Mouse (Mus musculus) embryonic facial prominence, embryonic 14.5 days (tissue): ENCODE measurements at regions not wholly inside any gene's neighbourhood (a gene's known extent, or its start where the extent isn't known, plus 50 kb on each side); places are given as distances from the start of the nearest gene placed in this dataset.

ENCODE experiments used
- ATAC-seq: fragments of 200-750 bp; cut with Nextera tagmentation; 2 replicates; pipeline ENCODE4 v1.8.0; 2017; ENCODE audit warnings: low read depth, moderate number of reproducible peaks, moderate TSS enrichment
- DNase-seq: peaks from one replicate; pipeline ENCODE4 v3.0.0-alpha.2; 2015; ENCODE audit warnings: low spot score
- H3K27ac ChIP-seq: fragments of 300-500 bp; sonication (generic); replicated peaks from 2 replicates; pipeline ENCODE4 v1.5.1; 2014; ENCODE audit warnings: low read depth, mild to moderate bottlenecking, low read length, moderate library complexity
- H3K27me3 ChIP-seq: fragments of 300-500 bp; sonication (generic); replicated peaks from 2 replicates; pipeline ENCODE4 v1.6.1; 2014; ENCODE audit warnings: low read length; ENCODE audit not compliant: control insufficient read depth, insufficient read depth
- H3K36me3 ChIP-seq: fragments of 300-500 bp; sonication (generic); 2 replicates; pipeline ENCODE4 v1.6.1; 2014; ENCODE audit warnings: low read length, mixed read lengths; ENCODE audit not compliant: control insufficient read depth, insufficient read depth
- H3K4me1 ChIP-seq: fragments of 300-500 bp; sonication (generic); 2 replicates; pipeline ENCODE4 v1.6.1; 2014; ENCODE audit warnings: antibody characterized with exemption, low read length; ENCODE audit not compliant: control insufficient read depth, insufficient read depth
- H3K4me2 ChIP-seq: fragments of 300-500 bp; sonication (generic); 2 replicates; pipeline ENCODE4 v1.6.1; 2014; ENCODE audit warnings: low read depth, mild to moderate bottlenecking, low read length, moderate library complexity, mixed read lengths
- H3K4me3 ChIP-seq: fragments of 300-500 bp; sonication (generic); 2 replicates; pipeline ENCODE4 v1.5.1; 2014; ENCODE audit warnings: low read depth, mild to moderate bottlenecking, low read length
- H3K9ac ChIP-seq: fragments of 300-500 bp; sonication (generic); 2 replicates; pipeline ENCODE4 v1.6.1; 2014; ENCODE audit warnings: low read depth, mild to moderate bottlenecking, low read length, moderate library complexity, mixed read lengths
- H3K9me3 ChIP-seq: fragments of 300-500 bp; sonication (generic); 2 replicates; pipeline ENCODE4 v1.6.1; 2016; ENCODE audit warnings: low read length; ENCODE audit not compliant: control insufficient read depth
- WGBS: fragments of 180-500 bp; shearing (Covaris S2); extraction: QIAGEN DNeasy Blood & Tissue Kit; methylation state at CpG from one replicate; pipeline ENCODE4 v1.1.7; 2014; 5-methylcytosine and 5-hydroxymethylcytosine counted together

GRCm38 (mm10) chr6:107755158-107755557 lies 225.6 kb downstream of the Lrrn1 start:
- Histone ChIP-seq H3K27me3 (no peaks in the 10 kb centered on the region), H3K9ac (no peak overlapping the region), H3K4me2 (no peak overlapping the region), H3K4me3 (no peak overlapping the region), H3K9me3 (no peaks in the 10 kb centered on the region), H3K27ac (no peak overlapping the region), H3K4me1 (no peaks in the 10 kb centered on the region), H3K36me3 (no peaks in the 10 kb centered on the region)
- WGBS, result 62% methylated on average over 2 of the region's 2 CpGs
- ATAC-seq (no peak), DNase-seq (no peak)

GRCm38 (mm10) chr6:107770834-107771470 lies 241.4 kb downstream of the Lrrn1 start:
- Histone ChIP-seq H3K36me3 (no peaks in the 10 kb centered on the region), H3K4me1 (no peaks in the 10 kb centered on the region), H3K27me3 (no peaks in the 10 kb centered on the region), H3K9me3 (no peaks in the 10 kb centered on the region), H3K4me3 (no peak overlapping the region), H3K4me2 (no peak overlapping the region), H3K9ac (no peak overlapping the region), H3K27ac (no peak overlapping the region)
- ATAC-seq (no peak), DNase-seq (no peak)
- WGBS, result 77% methylated on average over 11 of the region's 11 CpGs

GRCm38 (mm10) chr6:107784998-107785397 lies 255.4 kb downstream of the Lrrn1 start:
- H3K4me2 ChIP-seq, result no peak overlapping the region
- no peak overlapping the region for H3K9ac ChIP-seq
- no peak overlapping the region for H3K27ac ChIP-seq
- no peaks in the 10 kb centered on the region for H3K4me1 ChIP-seq
- 81% methylated on average over 2 of the region's 2 CpGs for WGBS
- no peaks in the 10 kb centered on the region for H3K27me3 ChIP-seq
- DNase-seq (no peak), ATAC-seq (no peak)
- no peak overlapping the region for H3K4me3 ChIP-seq
- no peaks in the 10 kb centered on the region for H3K36me3 ChIP-seq
- H3K9me3 ChIP-seq, result no peaks in the 10 kb centered on the region

- 62% methylated on average over 2 of the region's 2 CpGs for WGBS
- no peak overlapping the region for H3K27ac ChIP-seq
- no peak overlapping the region for H3K4me3 ChIP-seq
- H3K9ac ChIP-seq, result no peak overlapping the region
- no peaks in the 10 kb centered on the region for H3K36me3 ChIP-seq
- DNase-seq (no peak), ATAC-seq (no peak)
- H3K27me3 ChIP-seq, result no peaks in the 10 kb centered on the region
- H3K4me2 ChIP-seq, result no peak overlapping the region
- no peaks in the 10 kb centered on the region for H3K4me1 ChIP-seq
- no peaks in the 10 kb centered on the region for H3K9me3 ChIP-seq
Observed at GRCm38 (mm10) chr6:107788224-107788893, 258.8 kb downstream of the Lrrn1 start.

- DNase-seq (no peak), ATAC-seq (no peak)
- Histone ChIP-seq H3K36me3 (no peaks in the 10 kb centered on the region), H3K27me3 (no peaks in the 10 kb centered on the region), H3K4me1 (no peaks in the 10 kb centered on the region), H3K27ac (no peak overlapping the region), H3K9ac (no peak overlapping the region), H3K9me3 (no peaks in the 10 kb centered on the region), H3K4me2 (no peak overlapping the region), H3K4me3 (no peak overlapping the region)
- WGBS, result 76% methylated on average over 2 of the region's 2 CpGs
Observed at GRCm38 (mm10) chr6:107797845-107798244, 267.0 kb upstream of the Setmar start.

GRCm38 (mm10) chr6:107803056-107803455 lies 261.8 kb upstream of the Setmar start:
- Histone ChIP-seq H3K4me2 (no peak overlapping the region), H3K27me3 (no peaks in the 10 kb centered on the region), H3K27ac (no peak overlapping the region), H3K4me1 (no peaks in the 10 kb centered on the region), H3K36me3 (no peaks in the 10 kb centered on the region), H3K9ac (no peak overlapping the region), H3K9me3 (no peaks in the 10 kb centered on the region), H3K4me3 (no peak overlapping the region)
- no peak for ATAC-seq
- no peak for DNase-seq
